Mouse (Mus musculus) thymus, adult 2 months (tissue): ENCODE measurements around the gene Lck.

Source experiments
- CTCF ChIP-seq: fragments of 200-500 bp; IDR thresholded peaks from 2 replicates; pipeline ENCODE4 v1.5.1; 2012; ENCODE audit warnings: mild to moderate bottlenecking, control low read depth, low read length, moderate library complexity, borderline replicate concordance; ENCODE audit not compliant: control insufficient read depth, poor library complexity, insufficient read depth; ENCODE audit errors: extremely low read depth
- POLR2A ChIP-seq: fragments of 200-500 bp; IDR thresholded peaks from 2 replicates; pipeline ENCODE4 v1.6.1; 2012; ENCODE audit warnings: mild to moderate bottlenecking, low read length, control low read depth, moderate library complexity; ENCODE audit not compliant: control insufficient read depth, poor library complexity, insufficient read depth; ENCODE audit errors: extremely low read depth

DNA sequence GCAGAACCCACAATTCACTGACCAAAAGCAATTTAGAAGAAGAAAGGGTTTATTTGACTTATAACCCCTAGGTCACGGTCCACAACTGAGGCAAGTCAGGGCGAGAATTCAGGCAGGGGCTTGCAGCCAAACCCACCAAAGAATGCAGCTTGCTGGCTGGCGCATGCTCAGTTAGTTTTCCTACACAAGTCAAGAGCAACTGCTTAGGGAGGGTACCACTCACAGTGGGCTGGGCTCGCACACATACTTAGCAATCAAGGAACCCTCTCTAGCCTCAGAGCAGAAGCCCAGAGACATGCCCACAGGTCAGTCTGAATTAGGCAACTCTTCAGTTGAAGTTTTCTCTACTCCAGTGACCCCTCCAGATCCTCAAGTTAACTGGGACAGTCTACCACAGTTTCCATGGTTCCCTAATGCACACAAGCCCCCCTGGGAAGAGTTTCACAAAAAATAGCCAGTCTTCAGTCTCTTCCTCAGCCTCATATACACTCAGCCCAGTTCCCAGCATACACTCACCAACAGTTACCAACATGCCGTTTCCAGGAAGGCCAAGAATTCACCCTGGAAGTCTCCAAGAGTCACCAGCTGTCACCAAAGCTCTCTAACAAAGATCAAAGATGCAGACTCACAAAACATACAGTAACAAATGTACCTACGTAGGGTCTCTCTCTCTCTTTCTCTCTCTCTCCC, 62.6 kb downstream of the Lck start:
- TF ChIP-seq POLR2A: no peak
- TF ChIP-seq CTCF: no peak
